Mouse (Mus musculus) frontal cortex, postnatal 25 days (tissue): ENCODE results near the gene Usp22.

Experiments
- DNase-seq, 2 experiments: peaks; one replicate each; pipeline ENCODE4 v3.0.0; 2022; ENCODE audit warnings: low spot score in 2 of 2

Gene Usp22

GRCm38 (mm10) chr11:61104241-61104901 lies 70.5 kb downstream of the Usp22 start:
- DNase-seq: peak; percentile 62 to 84

- no peak for DNase-seq
These were observed 72.2 kb downstream of the Usp22 start for GRCm38 (mm10) chr11:61102397-61103339.
